14 mouse cellular contexts compared by ENCODE assay signal in genomic region chr10:117563429-117564117, GRCm38 (mm10).
"Had no signal": no experiment of that assay in that cellular context is flagged by ENCODE, and none has a peak within 500 bp of the region (broad histone marks: within the 10 kb centered on the region; RNA-seq: fewer than 3 reads in every experiment).

No protein-coding gene starts in this region.

- ATAC-seq: midbrain, embryonic 16.5 days had no signal

- H3K4me3 ChIP-seq: intestine, embryonic 15.5 days; layer of hippocampus, adult 2 months; liver, embryonic 13.5 days; lung, embryonic 15.5 days; midbrain, embryonic 12.5 days; myocyte; neural tube, embryonic 13.5 days had no signal

- H3K27me3 ChIP-seq: intestine, embryonic 15.5 days; liver, embryonic 13.5 days; lung, embryonic 15.5 days; neural tube, embryonic 13.5 days had no signal

- H3K4me2 ChIP-seq: intestine, embryonic 15.5 days; liver, embryonic 13.5 days; lung, embryonic 15.5 days; midbrain, embryonic 12.5 days; neural tube, embryonic 13.5 days had no signal

- H3K9me3 ChIP-seq: intestine, embryonic 15.5 days; liver, embryonic 13.5 days; lung, embryonic 15.5 days had no signal

- H3K36me3 ChIP-seq: intestine, embryonic 15.5 days; liver, embryonic 13.5 days; lung, embryonic 15.5 days; midbrain, embryonic 12.5 days; neural tube, embryonic 13.5 days had no signal

- H3K9ac ChIP-seq: intestine, embryonic 15.5 days; liver, embryonic 13.5 days; lung, embryonic 15.5 days; midbrain, embryonic 12.5 days; neural tube, embryonic 13.5 days had no signal

- H3K27ac ChIP-seq: intestine, embryonic 15.5 days; layer of hippocampus, adult 2 months; liver, embryonic 13.5 days; lung, embryonic 15.5 days; midbrain, embryonic 12.5 days; neural tube, embryonic 13.5 days had no signal

- DNase-seq: kidney, adult 11 months; kidney, postnatal 10 days; layer of hippocampus, adult 9-11 months; liver, embryonic 13.5 days; lung, postnatal 36 days; thymus, adult 18-20 months; thymus, postnatal 36 days had no signal

- H3K4me1 ChIP-seq: liver, embryonic 13.5 days; lung, embryonic 15.5 days; midbrain, embryonic 12.5 days had no signal
